Mouse (Mus musculus): ENCODE data around the gene Plekha4. TPM values are rescaled to one million over a fixed set of nuclear protein-coding genes. Genes with fewer than 3 reads are reported as not detected.
"Not testable (repeated sequence)": the region's sequence is repeated elsewhere in the genome, so short reads cannot be mapped to it uniquely, and the experiment has no call there.

Plekha4 gene
- polyA plus RNA-seq (2012; rRNA removed): 4.6 and 5.9 TPM in 2 replicates

DNA sequence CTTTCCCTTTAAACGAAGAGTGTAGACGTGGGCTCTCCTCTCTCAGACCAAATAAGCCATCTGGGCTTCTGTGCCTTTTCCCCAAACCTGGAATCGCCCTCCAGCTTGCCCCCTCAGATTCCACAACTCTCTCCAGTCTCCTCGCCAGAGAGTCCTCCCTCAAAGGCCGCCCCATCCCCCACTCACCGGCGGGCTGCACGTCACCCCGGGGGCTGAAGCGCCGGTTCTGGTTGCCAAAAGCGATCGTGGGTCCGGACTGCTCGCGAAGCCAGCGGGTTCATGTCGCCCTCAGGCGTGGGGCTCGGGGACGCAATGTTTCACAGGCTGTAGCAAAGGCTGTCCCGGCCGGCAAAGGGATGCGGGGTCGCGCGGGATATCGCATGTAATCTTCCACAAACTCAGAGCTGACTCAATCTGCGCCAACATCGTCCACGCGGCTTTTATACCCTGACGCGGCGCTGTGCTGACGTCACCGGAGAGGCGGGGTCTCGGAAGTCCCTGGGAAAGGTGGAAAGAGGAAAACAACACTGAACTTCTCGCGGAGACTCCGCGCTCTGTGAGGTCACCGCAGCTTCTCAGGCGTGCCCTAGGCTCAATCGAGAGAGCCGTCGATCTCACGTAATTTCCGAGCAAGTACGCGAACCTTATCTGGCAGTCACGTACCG lies at the start of gene Plekha4, which contains the start of gene Ppp1r15a:
Gene Plekha4, plus strand, starts transcription at position 522 of the 665 bp plus-strand sequence.
Gene Ppp1r15a, minus strand, starts transcription at position 460 of the 665 bp plus-strand sequence.
- under 1% methylated on average over 54 of the region's 54 CpGs for WGBS
- peak; percentile 97 for DNase-seq
- no peaks in the 10 kb centered on the region for H3K27me3 ChIP-seq (replicated peaks; ENCODE audit: control insufficient read depth, insufficient read depth, low read length)
- TF ChIP-seq CTCF (conservative IDR thresholded peaks at IDR 0.05; ENCODE audit: insufficient read depth, insufficient read length, low read depth, low read length): no peak
- peak; percentile 96 for TF ChIP-seq POLR2A (IDR thresholded peaks at IDR 0.05; ENCODE audit: low read depth, low read length)
- peaks cover 20% of the 10 kb centered on the region for H3K4me1 ChIP-seq (ENCODE audit: control insufficient read depth, insufficient read depth, low read length)
- H3K36me3 ChIP-seq (ENCODE audit: control insufficient read depth, insufficient read depth, low read length): peaks cover 2% of the 10 kb centered on the region; the same call in 1 of the 2 replicates
- H3K4me3 ChIP-seq (ENCODE audit: insufficient read depth, low read depth, low read length): peak within 1 kb of the TSS; percentile 80
- peak within 1 kb of the TSS; percentile 95 for H3K27ac ChIP-seq (ENCODE audit: insufficient read depth, low read depth, low read length)

DNA sequence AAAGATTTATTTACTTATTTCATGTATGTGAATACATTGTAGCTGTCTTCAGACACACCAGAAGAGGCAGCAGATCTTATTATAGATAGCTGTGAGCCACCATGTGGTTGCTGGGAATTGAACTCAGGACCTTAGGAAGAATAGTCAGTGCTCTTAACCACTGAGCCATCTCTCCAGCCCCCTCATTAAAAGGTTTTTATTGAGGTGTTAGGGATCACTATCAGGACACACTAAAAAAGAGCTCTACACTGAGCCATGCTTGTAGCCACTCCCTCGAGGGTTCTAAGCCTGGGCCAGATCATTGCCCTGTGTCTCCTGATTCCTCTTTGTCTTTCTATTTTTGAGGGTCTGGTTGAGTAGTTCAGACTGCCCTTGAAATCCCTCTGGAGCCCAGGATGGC lies 49.7 kb upstream of the Plekha4 start:
- no peak for DNase-seq
- H3K27me3 ChIP-seq (replicated peaks; ENCODE audit: control insufficient read depth, insufficient read depth, low read length): no peaks in the 10 kb centered on the region
- H3K4me3 ChIP-seq (ENCODE audit: insufficient read depth, low read depth, low read length): no peak overlapping the region
- 31% methylated on average over 1 of the region's 1 CpGs for WGBS
- TF ChIP-seq CTCF (conservative IDR thresholded peaks at IDR 0.05; ENCODE audit: insufficient read depth, insufficient read length, low read depth, low read length): no peak
- TF ChIP-seq POLR2A (IDR thresholded peaks at IDR 0.05; ENCODE audit: low read depth, low read length): no peak
- H3K36me3 ChIP-seq (ENCODE audit: control insufficient read depth, insufficient read depth, low read length): no peaks in the 10 kb centered on the region
- H3K4me1 ChIP-seq (ENCODE audit: control insufficient read depth, insufficient read depth, low read length): no peaks in the 10 kb centered on the region; the same call in 1 of the 2 replicates
- no peak overlapping the region for H3K27ac ChIP-seq (ENCODE audit: insufficient read depth, low read depth, low read length)

DNA sequence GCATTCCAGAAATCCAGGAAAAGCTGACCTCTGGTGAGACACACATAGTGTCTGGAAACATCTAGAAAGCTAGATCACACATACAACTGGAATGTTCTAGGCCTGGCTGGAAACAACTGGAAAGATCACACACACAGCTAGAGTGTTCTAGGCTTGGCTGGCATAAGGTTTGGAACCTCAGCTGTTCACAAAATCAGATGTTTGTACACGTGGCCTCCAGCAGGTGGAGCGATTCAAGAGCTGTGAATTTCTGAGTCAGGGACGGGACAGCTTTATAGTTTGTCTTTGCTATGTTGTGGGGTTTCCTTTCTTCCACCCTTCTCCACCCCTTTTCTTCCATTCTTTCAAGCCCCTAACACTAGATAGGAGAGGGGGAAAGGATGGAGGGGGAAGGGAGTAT lies 49.1 kb upstream of the Plekha4 start:
- no peaks in the 10 kb centered on the region for H3K27me3 ChIP-seq (replicated peaks; ENCODE audit: control insufficient read depth, insufficient read depth, low read length)
- H3K4me1 ChIP-seq (ENCODE audit: control insufficient read depth, insufficient read depth, low read length): no peaks in the 10 kb centered on the region; the same call in 1 of the 2 replicates
- DNase-seq: peak; percentile 78
- no peaks in the 10 kb centered on the region for H3K36me3 ChIP-seq (ENCODE audit: control insufficient read depth, insufficient read depth, low read length)
- no peak overlapping the region for H3K27ac ChIP-seq (ENCODE audit: insufficient read depth, low read depth, low read length)
- TF ChIP-seq POLR2A (IDR thresholded peaks at IDR 0.05; ENCODE audit: low read depth, low read length) (no peak), CTCF (conservative IDR thresholded peaks at IDR 0.05; ENCODE audit: insufficient read depth, insufficient read length, low read depth, low read length) (peak; percentile 73)
- 2% methylated on average over 3 of the region's 3 CpGs for WGBS
- H3K4me3 ChIP-seq (ENCODE audit: insufficient read depth, low read depth, low read length): no peak overlapping the region

DNA sequence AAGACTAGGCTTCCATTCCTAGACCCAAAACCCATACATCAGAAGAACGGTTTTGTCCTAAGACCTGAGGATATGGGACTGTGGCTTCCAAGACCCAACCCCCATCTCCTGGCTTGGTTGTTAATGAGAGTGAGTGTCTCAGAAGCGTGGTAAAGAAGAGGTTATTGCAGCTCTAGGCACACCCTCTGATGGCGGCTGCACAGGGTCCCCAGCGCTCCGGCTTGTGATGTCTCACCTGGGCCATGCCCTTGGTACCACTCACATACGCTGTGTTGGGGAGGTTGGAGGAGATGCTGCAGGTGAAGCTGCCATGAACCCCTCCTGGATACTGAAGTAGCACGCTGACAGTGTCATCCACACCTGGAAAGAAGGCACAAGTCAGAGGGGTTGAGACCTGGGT lies 47.4 kb upstream of the Plekha4 start:
- Histone ChIP-seq H3K36me3 (ENCODE audit: control insufficient read depth, insufficient read depth, low read length) (no peaks in the 10 kb centered on the region), H3K27me3 (replicated peaks; ENCODE audit: control insufficient read depth, insufficient read depth, low read length) (no peaks in the 10 kb centered on the region), H3K27ac (ENCODE audit: insufficient read depth, low read depth, low read length) (no peak overlapping the region), H3K4me1 (ENCODE audit: control insufficient read depth, insufficient read depth, low read length) (no peaks in the 10 kb centered on the region; the same call in 1 of the 2 replicates), H3K4me3 (ENCODE audit: insufficient read depth, low read depth, low read length) (no peak overlapping the region)
- TF ChIP-seq CTCF (conservative IDR thresholded peaks at IDR 0.05; ENCODE audit: insufficient read depth, insufficient read length, low read depth, low read length) (no peak), POLR2A (IDR thresholded peaks at IDR 0.05; ENCODE audit: low read depth, low read length) (no peak)
- 96% methylated on average over 7 of the region's 7 CpGs for WGBS
- no peak for DNase-seq

DNA sequence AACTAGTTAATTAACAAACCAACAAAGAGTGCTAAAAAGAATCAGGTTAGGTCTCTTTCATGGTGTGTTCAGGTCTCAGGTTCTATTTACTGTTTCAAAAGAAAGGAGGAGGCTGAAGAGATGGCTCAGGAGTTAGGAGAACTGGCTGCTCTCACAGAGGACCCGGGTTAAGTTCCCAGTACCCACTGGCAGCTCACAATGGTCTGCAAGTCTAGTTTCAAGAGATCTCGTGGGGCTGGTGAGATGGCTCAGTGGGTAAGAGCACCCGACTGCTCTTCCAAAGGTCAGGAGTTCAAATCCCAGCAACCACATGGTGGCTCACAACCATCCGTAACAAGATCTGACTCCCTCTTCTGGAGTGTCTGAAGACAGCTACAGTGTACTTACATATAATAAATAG lies 45.8 kb upstream of the Plekha4 start:
- 59% methylated on average over 4 of the region's 4 CpGs for WGBS
- H3K4me1 ChIP-seq (ENCODE audit: control insufficient read depth, insufficient read depth, low read length); H3K27me3 ChIP-seq (replicated peaks; ENCODE audit: control insufficient read depth, insufficient read depth, low read length); H3K4me3 ChIP-seq (ENCODE audit: insufficient read depth, low read depth, low read length); H3K36me3 ChIP-seq (ENCODE audit: control insufficient read depth, insufficient read depth, low read length); H3K27ac ChIP-seq (ENCODE audit: insufficient read depth, low read depth, low read length): not testable (repeated sequence)
- DNase-seq: peak; percentile 23

DNA sequence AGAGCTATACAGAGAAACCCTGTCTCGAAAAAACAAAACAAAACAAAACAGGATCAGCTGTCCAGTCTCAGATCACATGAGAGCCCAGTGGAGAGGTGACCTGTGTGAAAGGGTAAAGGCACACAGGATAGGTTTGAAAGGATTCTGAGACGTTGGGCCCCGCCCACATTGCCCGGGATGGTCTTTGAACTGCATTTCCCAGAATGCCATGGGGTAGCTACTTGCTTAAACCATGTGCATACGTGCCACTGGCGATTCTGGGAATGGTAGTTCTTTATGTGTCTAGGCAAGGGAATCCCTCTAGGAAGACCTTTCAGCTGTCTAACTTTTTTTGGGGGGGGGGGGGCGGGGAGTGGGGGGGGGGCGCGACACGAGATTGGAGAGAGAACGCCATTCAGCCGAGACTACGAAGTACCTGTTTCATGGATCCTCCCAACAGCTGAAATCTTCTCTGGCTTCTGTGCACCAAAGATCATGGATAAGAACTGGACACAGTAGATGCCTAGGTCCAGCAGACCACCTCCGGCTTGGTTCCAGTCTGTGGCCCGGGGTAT lies 44.7 kb upstream of the Plekha4 start, which contains the start of gene Tulp2:
Gene Tulp2, plus strand, starts transcription at position 504 of the 554 bp plus-strand sequence.
- peak; percentile 85 for DNase-seq
- 46% methylated on average over 15 of the region's 15 CpGs for WGBS
- Histone ChIP-seq H3K27ac (ENCODE audit: insufficient read depth, low read depth, low read length) (no peak within 1 kb of the TSS), H3K36me3 (ENCODE audit: control insufficient read depth, insufficient read depth, low read length) (no peaks in the 10 kb centered on the region), H3K4me1 (ENCODE audit: control insufficient read depth, insufficient read depth, low read length) (no peaks in the 10 kb centered on the region; the same call in 1 of the 2 replicates), H3K27me3 (replicated peaks; ENCODE audit: control insufficient read depth, insufficient read depth, low read length) (no peaks in the 10 kb centered on the region), H3K4me3 (ENCODE audit: insufficient read depth, low read depth, low read length) (no peak within 1 kb of the TSS)
- TF ChIP-seq CTCF (conservative IDR thresholded peaks at IDR 0.05; ENCODE audit: insufficient read depth, insufficient read length, low read depth, low read length): no peak
- no peak for TF ChIP-seq POLR2A (IDR thresholded peaks at IDR 0.05; ENCODE audit: low read depth, low read length)

DNA sequence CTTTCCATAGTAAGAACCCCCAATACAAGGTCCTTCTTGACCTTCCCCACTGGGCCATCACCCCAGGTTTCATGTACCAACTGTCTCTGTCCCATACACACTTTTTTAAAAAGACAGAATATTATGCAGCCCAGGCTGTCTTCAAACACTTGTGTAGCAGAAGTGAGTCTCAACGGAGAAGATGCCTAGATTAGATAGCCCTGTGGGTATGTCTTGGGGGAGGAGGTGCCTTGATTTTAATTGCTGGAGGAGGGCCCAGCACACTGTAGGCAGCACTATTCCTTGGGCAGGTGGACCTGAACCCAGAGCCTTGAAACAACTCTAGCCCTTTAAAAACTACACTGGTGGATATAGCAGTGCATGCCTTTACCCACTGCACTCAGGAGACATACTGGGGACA lies 44.0 kb upstream of the Plekha4 start:
- 94% methylated on average over 1 of the region's 1 CpGs for WGBS
- no peaks in the 10 kb centered on the region; the same call in 1 of the 2 replicates for H3K4me1 ChIP-seq (ENCODE audit: control insufficient read depth, insufficient read depth, low read length)
- H3K27ac ChIP-seq (ENCODE audit: insufficient read depth, low read depth, low read length): no peak overlapping the region

DNA sequence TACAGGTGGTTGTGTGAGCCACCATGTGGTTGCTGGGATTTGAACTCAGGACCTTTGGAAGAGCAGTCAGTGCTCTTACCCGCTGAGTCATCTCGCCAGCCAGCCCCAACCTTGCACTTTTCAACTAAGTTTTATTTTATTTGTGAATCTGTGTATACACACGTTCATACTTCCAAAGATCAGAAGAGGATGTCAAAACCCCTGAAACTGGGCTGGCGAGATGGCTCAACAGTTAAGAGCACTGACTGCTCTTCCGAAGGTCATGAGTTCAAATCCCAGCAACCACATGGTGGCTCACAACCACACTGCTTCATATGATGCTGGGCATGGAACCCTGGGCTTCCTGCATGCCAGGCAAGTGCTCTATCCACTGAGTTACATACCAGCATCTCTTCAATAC lies 41.1 kb upstream of the Plekha4 start:
- H3K4me3 ChIP-seq (ENCODE audit: insufficient read depth, low read depth, low read length); H3K27ac ChIP-seq (ENCODE audit: insufficient read depth, low read depth, low read length); H3K4me1 ChIP-seq (ENCODE audit: control insufficient read depth, insufficient read depth, low read length); DNase-seq; H3K36me3 ChIP-seq (ENCODE audit: control insufficient read depth, insufficient read depth, low read length); H3K27me3 ChIP-seq (replicated peaks; ENCODE audit: control insufficient read depth, insufficient read depth, low read length): not testable (repeated sequence)
- WGBS: 93% methylated on average over 5 of the region's 5 CpGs

More for the DNA sequence above, 44.0 kb upstream of the Plekha4 start:
- TF ChIP-seq CTCF (conservative IDR thresholded peaks at IDR 0.05; ENCODE audit: insufficient read depth, insufficient read length, low read depth, low read length) (no peak), POLR2A (IDR thresholded peaks at IDR 0.05; ENCODE audit: low read depth, low read length) (no peak)
- Histone ChIP-seq H3K4me3 (ENCODE audit: insufficient read depth, low read depth, low read length) (no peak overlapping the region), H3K36me3 (ENCODE audit: control insufficient read depth, insufficient read depth, low read length) (no peaks in the 10 kb centered on the region), H3K27me3 (replicated peaks; ENCODE audit: control insufficient read depth, insufficient read depth, low read length) (no peaks in the 10 kb centered on the region)
- no peak for DNase-seq

All from kidney, adult 2 months (tissue).